Mouse (Mus musculus) stomach, postnatal 0 days (tissue): ENCODE measurements at regions not wholly inside any gene's neighbourhood (a gene's known extent, or its start where the extent isn't known, plus 50 kb on each side); places are given as distances from the start of the nearest gene placed in this dataset.

ENCODE experiments used
- CTCF ChIP-seq: IDR thresholded peaks from 2 replicates; pipeline ENCODE4 v1.5.1; 2016; ENCODE audit warnings: antibody characterized with exemption, low read depth, mild to moderate bottlenecking, moderate library complexity
- EP300 ChIP-seq: optimal IDR thresholded peaks from 2 replicates; pipeline ENCODE3; 2016; ENCODE audit warnings: antibody characterized with exemption

GRCm38 (mm10) chr3:56438900-56439299, 255.4 kb upstream of the Nbea start:
- TF ChIP-seq CTCF (no peak; the same call in 1 of the 2 replicates), EP300 (no peak)
